Mouse (Mus musculus): ENCODE measurements around the gene Unc13a. TPM values are rescaled to one million over a fixed set of nuclear protein-coding genes. Genes with fewer than 3 reads are reported as not detected.

Unc13a gene
- polyA plus RNA-seq, 1 experiment from 2014 or later: 0.35 TPM

- WGBS: 40% methylated on average over 10 of the region's 10 CpGs
- no peak for ATAC-seq
These were observed 13.1 kb upstream of the Unc13a start for GRCm38 (mm10) chr8:71684701-71685100.

GRCm38 (mm10) chr8:71682832-71683231, 11.3 kb upstream of the Unc13a start:
- Histone ChIP-seq H3K4me1 (ENCODE audit: insufficient read depth, low read depth, low read length) (0 out of 2 replicates have a peak, but pooled peaks cover 5% of the 10 kb centered on the region), H3K36me3 (ENCODE audit: insufficient read depth, low read length) (no peaks in the 10 kb centered on the region), H3K9me3 (ENCODE audit: low read length) (no peaks in the 10 kb centered on the region), H3K27me3 (replicated peaks; ENCODE audit: insufficient read depth, low read length) (peaks cover 47% of the 10 kb centered on the region), H3K4me2 (replicated peaks; ENCODE audit: low read depth, low read length) (no peak overlapping the region), H3K9ac (replicated peaks; ENCODE audit: low read depth) (no peak overlapping the region), H3K4me3 (ENCODE audit: low read depth, low read length) (no peak overlapping the region), H3K27ac (ENCODE audit: low read length) (no peak overlapping the region)
- ATAC-seq (no peak), DNase-seq (ENCODE audit: low spot score) (no peak)
- WGBS: 77% methylated on average over 12 of the region's 12 CpGs
- TF ChIP-seq EP300 (IDR thresholded peaks at IDR 0.05) (no peak), CTCF (IDR thresholded peaks at IDR 0.05) (no peak)

More at GRCm38 (mm10) chr8:71684701-71685100, 13.1 kb upstream of the Unc13a start:
- Histone ChIP-seq H3K4me2 (replicated peaks; ENCODE audit: low read depth, low read length) (no peak overlapping the region), H3K36me3 (ENCODE audit: insufficient read depth, low read length) (no peaks in the 10 kb centered on the region), H3K4me1 (ENCODE audit: insufficient read depth, low read depth, low read length) (0 out of 2 replicates have a peak, but pooled peaks cover 3% of the 10 kb centered on the region), H3K27me3 (replicated peaks; ENCODE audit: insufficient read depth, low read length) (peaks cover 66% of the 10 kb centered on the region), H3K9ac (replicated peaks; ENCODE audit: low read depth) (no peak overlapping the region), H3K9me3 (ENCODE audit: low read length) (no peaks in the 10 kb centered on the region), H3K4me3 (ENCODE audit: low read depth, low read length) (no peak overlapping the region), H3K27ac (ENCODE audit: low read length) (no peak overlapping the region)
- DNase-seq (ENCODE audit: low spot score): no peak
- no peak for TF ChIP-seq EP300 (IDR thresholded peaks at IDR 0.05)
- TF ChIP-seq CTCF (IDR thresholded peaks at IDR 0.05): no peak

- WGBS: 24% methylated on average over 17 of the region's 18 CpGs
These were observed 9.9 kb upstream of the Unc13a start for GRCm38 (mm10) chr8:71681369-71681915.

GRCm38 (mm10) chr8:71680471-71680870, 8.9 kb upstream of the Unc13a start:
- DNase-seq (ENCODE audit: low spot score) (no peak), ATAC-seq (peak; percentile 23)
- WGBS: 14% methylated on average over 21 of the region's 21 CpGs
- Histone ChIP-seq H3K27ac (ENCODE audit: low read length) (no peak overlapping the region), H3K4me2 (replicated peaks; ENCODE audit: low read depth, low read length) (no peak overlapping the region), H3K4me1 (ENCODE audit: insufficient read depth, low read depth, low read length) (peaks cover 8% of the 10 kb centered on the region), H3K36me3 (ENCODE audit: insufficient read depth, low read length) (no peaks in the 10 kb centered on the region), H3K9me3 (ENCODE audit: low read length) (no peaks in the 10 kb centered on the region), H3K27me3 (replicated peaks; ENCODE audit: insufficient read depth, low read length) (peaks cover 24% of the 10 kb centered on the region), H3K4me3 (ENCODE audit: low read depth, low read length) (no peak overlapping the region), H3K9ac (replicated peaks; ENCODE audit: low read depth) (no peak overlapping the region)
- TF ChIP-seq EP300 (IDR thresholded peaks at IDR 0.05) (0 out of 2 replicates have a peak, but pooled peaks have one; percentile 9), CTCF (IDR thresholded peaks at IDR 0.05) (no peak)

More at GRCm38 (mm10) chr8:71681369-71681915, 9.9 kb upstream of the Unc13a start:
- Histone ChIP-seq H3K27me3 (replicated peaks; ENCODE audit: insufficient read depth, low read length) (peaks cover 34% of the 10 kb centered on the region), H3K9me3 (ENCODE audit: low read length) (no peaks in the 10 kb centered on the region), H3K27ac (ENCODE audit: low read length) (no peak overlapping the region), H3K4me2 (replicated peaks; ENCODE audit: low read depth, low read length) (no peak overlapping the region), H3K9ac (replicated peaks; ENCODE audit: low read depth) (no peak overlapping the region), H3K4me3 (ENCODE audit: low read depth, low read length) (no peak overlapping the region), H3K4me1 (ENCODE audit: insufficient read depth, low read depth, low read length) (0 out of 2 replicates have a peak, but pooled peaks cover 5% of the 10 kb centered on the region), H3K36me3 (ENCODE audit: insufficient read depth, low read length) (no peaks in the 10 kb centered on the region)
- TF ChIP-seq CTCF (IDR thresholded peaks at IDR 0.05) (no peak), EP300 (IDR thresholded peaks at IDR 0.05) (no peak)
- ATAC-seq: no peak
- no peak for DNase-seq (ENCODE audit: low spot score)

- Histone ChIP-seq H3K27me3 (replicated peaks; ENCODE audit: insufficient read depth, low read length) (peaks cover 16% of the 10 kb centered on the region), H3K36me3 (ENCODE audit: insufficient read depth, low read length) (no peaks in the 10 kb centered on the region), H3K9me3 (ENCODE audit: low read length) (no peaks in the 10 kb centered on the region), H3K9ac (replicated peaks; ENCODE audit: low read depth) (no peak overlapping the region), H3K4me2 (replicated peaks; ENCODE audit: low read depth, low read length) (peak overlapping the region; percentile 44), H3K4me3 (ENCODE audit: low read depth, low read length) (peak overlapping the region; percentile 25), H3K27ac (ENCODE audit: low read length) (no peak overlapping the region), H3K4me1 (ENCODE audit: insufficient read depth, low read depth, low read length) (peaks cover 8% of the 10 kb centered on the region)
- whole genome bisulfite sequencing: 20% methylated on average over 42 of the region's 46 CpGs
- ATAC-seq: 0 out of 2 replicates have a peak, but pooled peaks have one; percentile 6
- no peak for TF ChIP-seq EP300 (IDR thresholded peaks at IDR 0.05)
- DNase-seq (ENCODE audit: low spot score): no peak
These were observed 8.1 kb upstream of the Unc13a start for GRCm38 (mm10) chr8:71679550-71680168.

- DNase-seq (ENCODE audit: low spot score): no peak
- Histone ChIP-seq H3K27ac (ENCODE audit: low read length) (no peak overlapping the region), H3K4me2 (replicated peaks; ENCODE audit: low read depth, low read length) (peak overlapping the region; percentile 44), H3K9ac (replicated peaks; ENCODE audit: low read depth) (no peak overlapping the region), H3K36me3 (ENCODE audit: insufficient read depth, low read length) (no peaks in the 10 kb centered on the region), H3K4me3 (ENCODE audit: low read depth, low read length) (peak overlapping the region; percentile 25; the same call in 1 of the 2 replicates), H3K9me3 (ENCODE audit: low read length) (no peaks in the 10 kb centered on the region), H3K4me1 (ENCODE audit: insufficient read depth, low read depth, low read length) (peaks cover 8% of the 10 kb centered on the region), H3K27me3 (replicated peaks; ENCODE audit: insufficient read depth, low read length) (peaks cover 12% of the 10 kb centered on the region)
- TF ChIP-seq EP300 (IDR thresholded peaks at IDR 0.05) (no peak), CTCF (IDR thresholded peaks at IDR 0.05) (no peak)
- 34% methylated on average over 15 of the region's 16 CpGs for WGBS
- no peak for ATAC-seq
These were observed 7.6 kb upstream of the Unc13a start for GRCm38 (mm10) chr8:71679116-71679515.

Measured in lung, postnatal 0 days (tissue).